15 mouse cellular contexts compared by ENCODE assay signal in the genomic region with DNA sequence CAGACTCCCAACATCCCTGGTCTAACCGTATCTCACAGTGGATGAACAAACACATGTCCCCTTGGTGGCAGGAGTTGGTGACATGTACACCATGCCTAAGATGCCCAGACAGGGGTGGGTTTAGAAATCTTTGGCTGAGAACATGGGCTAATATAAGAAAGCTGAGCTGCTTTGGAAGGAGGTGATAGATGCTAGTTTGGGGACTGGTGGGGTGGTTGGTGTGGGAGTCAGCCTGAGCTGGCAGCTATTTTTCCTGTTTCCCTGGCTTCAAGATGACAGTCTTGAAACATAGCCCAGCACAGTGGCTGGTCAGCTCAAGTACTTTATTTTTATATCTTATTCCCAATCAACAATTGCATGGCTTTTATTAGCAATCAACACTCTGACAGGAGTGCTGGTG.
"Had no signal": no experiment of that assay in that cellular context is flagged by ENCODE, and none has a peak within 500 bp of the region (broad histone marks: within the 10 kb centered on the region; RNA-seq: fewer than 3 reads in every experiment).

No protein-coding gene starts in this region.

- H3K27me3 ChIP-seq: intestine, embryonic 15.5 days; kidney, embryonic 15.5 days; midbrain, embryonic 12.5 days; midbrain, embryonic 15.5 days; neural tube, embryonic 12.5 days; neural tube, embryonic 15.5 days had no signal

- H3K27ac ChIP-seq: intestine, embryonic 15.5 days; kidney, embryonic 15.5 days; liver, embryonic 14.5 days; macrophage; midbrain, embryonic 12.5 days; midbrain, embryonic 15.5 days; neural tube, embryonic 12.5 days; neural tube, embryonic 15.5 days had no signal

- H3K4me3 ChIP-seq: intestine, embryonic 15.5 days; kidney, embryonic 15.5 days; midbrain, embryonic 12.5 days; midbrain, embryonic 15.5 days; neural tube, embryonic 12.5 days; neural tube, embryonic 15.5 days had no signal

- DNase-seq: kidney, adult 11 months; kidney, adult 8-10 months; kidney, postnatal 10 days; kidney, postnatal 36 days; liver, postnatal 0 days; lung, embryonic 14.5 days; thymus, postnatal 25 days had no signal

- H3K36me3 ChIP-seq: intestine, embryonic 15.5 days; kidney, embryonic 15.5 days; midbrain, embryonic 12.5 days; midbrain, embryonic 15.5 days; neural tube, embryonic 12.5 days; neural tube, embryonic 15.5 days had no signal

- H3K4me1 ChIP-seq: intestine, embryonic 15.5 days; kidney, embryonic 15.5 days; midbrain, embryonic 12.5 days; midbrain, embryonic 15.5 days; neural tube, embryonic 12.5 days; neural tube, embryonic 15.5 days had no signal
